Mouse (Mus musculus): ENCODE measurements around the gene Cx3cr1. TPM values are rescaled to one million over a fixed set of nuclear protein-coding genes. Genes with fewer than 3 reads are reported as not detected.

Gene Cx3cr1
- polyA plus RNA-seq, 1 experiment, result not detected

- H3K4me3 ChIP-seq, result no peak overlapping the region
- no peak overlapping the region for H3K4me2 ChIP-seq (ENCODE audit: low read depth)
- H3K36me3 ChIP-seq (ENCODE audit: control insufficient read depth, insufficient read depth), result no peaks in the 10 kb centered on the region
- H3K27me3 ChIP-seq (ENCODE audit: control insufficient read depth, insufficient read depth, insufficient read length), result no peaks in the 10 kb centered on the region
- peaks cover 10% of the 10 kb centered on the region for H3K79me2 ChIP-seq (ENCODE audit: control insufficient read depth, insufficient read depth)
- no peak overlapping the region for H3ac ChIP-seq (ENCODE audit: control insufficient read depth, insufficient read length)
- TF ChIP-seq TCF12 (IDR thresholded peaks at IDR 0.05; ENCODE audit: insufficient read depth, poor library complexity, severe bottlenecking), result no peak
- no peak for TF ChIP-seq TCF3 (IDR thresholded peaks at IDR 0.05; ENCODE audit: insufficient read length, low read depth)
- TF ChIP-seq MYOG (IDR thresholded peaks at IDR 0.05; ENCODE audit: control insufficient read depth in 1 of 3, insufficient read depth in 1 of 3, insufficient read length in 2 of 3, low read depth in 2 of 3), result no peak
- TF ChIP-seq SRF (IDR thresholded peaks at IDR 0.05; ENCODE audit: control insufficient read depth, insufficient read length, low read depth), result no peak
- TF ChIP-seq POLR2A (IDR thresholded peaks at IDR 0.05; ENCODE audit: insufficient read length, low read depth), result no peak
- TF ChIP-seq MAX (IDR thresholded peaks at IDR 0.05; ENCODE audit: low read depth), result no peak
- TF ChIP-seq REST (IDR thresholded peaks at IDR 0.05; ENCODE audit: insufficient read depth, insufficient read length), result no peak
- TF ChIP-seq USF1 (IDR thresholded peaks at IDR 0.05; ENCODE audit: low read depth), result no peak
- TF ChIP-seq MYOD1 (IDR thresholded peaks at IDR 0.05; ENCODE audit: control insufficient read depth in 1 of 3, insufficient read length in 2 of 3, low read depth in 2 of 3), result no peak
- no peak for TF ChIP-seq POLR2AphosphoS2 (IDR thresholded peaks at IDR 0.05; ENCODE audit: insufficient read length, low read depth)
- TF ChIP-seq E2F4 (IDR thresholded peaks at IDR 0.05; ENCODE audit: insufficient read depth), result no peak
- no peak for TF ChIP-seq CEBPB (IDR thresholded peaks at IDR 0.05; ENCODE audit: insufficient read depth, poor library complexity, severe bottlenecking)
These were observed 131.2 kb downstream of the Cx3cr1 start for GRCm38 (mm10) chr9:119938496-119938895.

GRCm38 (mm10) chr9:119937005-119937773 lies 132.5 kb downstream of the Cx3cr1 start, which contains the start of the genes Gorasp1 and Ttc21a:
Gene Gorasp1 (minus strand): TSS chr9:119937565.
Gene Ttc21a (plus strand): TSS chr9:119937606.
- TF ChIP-seq USF1 (IDR thresholded peaks at IDR 0.05; ENCODE audit: low read depth) (peak; percentile 97), CEBPB (IDR thresholded peaks at IDR 0.05; ENCODE audit: insufficient read depth, poor library complexity, severe bottlenecking) (no peak), POLR2A (IDR thresholded peaks at IDR 0.05; ENCODE audit: insufficient read length, low read depth) (peak; percentile 99), TCF3 (IDR thresholded peaks at IDR 0.05; ENCODE audit: insufficient read length, low read depth) (no peak), POLR2AphosphoS2 (IDR thresholded peaks at IDR 0.05; ENCODE audit: insufficient read length, low read depth) (peak; percentile 94), MYOG (IDR thresholded peaks at IDR 0.05; ENCODE audit: control insufficient read depth in 1 of 3, insufficient read depth in 1 of 3, insufficient read length in 2 of 3, low read depth in 2 of 3) (peak in 1 of 3 experiments; percentile 17)
- H3K36me3 ChIP-seq (ENCODE audit: control insufficient read depth, insufficient read depth), result no peaks in the 10 kb centered on the region
- H3K79me2 ChIP-seq (ENCODE audit: control insufficient read depth, insufficient read depth), result peaks cover 10% of the 10 kb centered on the region
- H3K4me3 ChIP-seq, result peak within 1 kb of the TSS; percentile 59
- peak within 1 kb of the TSS; percentile 72 for H3K4me2 ChIP-seq (ENCODE audit: low read depth)
- no peaks in the 10 kb centered on the region for H3K27me3 ChIP-seq (ENCODE audit: control insufficient read depth, insufficient read depth, insufficient read length)
- H3ac ChIP-seq (ENCODE audit: control insufficient read depth, insufficient read length), result peak within 1 kb of the TSS; percentile 51

- TF ChIP-seq MAX (IDR thresholded peaks at IDR 0.05; ENCODE audit: low read depth) (no peak), MYOD1 (IDR thresholded peaks at IDR 0.05; ENCODE audit: control insufficient read depth in 1 of 3, insufficient read length in 2 of 3, low read depth in 2 of 3) (no peak), USF1 (IDR thresholded peaks at IDR 0.05; ENCODE audit: low read depth) (no peak), TCF3 (IDR thresholded peaks at IDR 0.05; ENCODE audit: insufficient read length, low read depth) (no peak), POLR2A (IDR thresholded peaks at IDR 0.05; ENCODE audit: insufficient read length, low read depth) (no peak), TCF12 (IDR thresholded peaks at IDR 0.05; ENCODE audit: insufficient read depth, poor library complexity, severe bottlenecking) (no peak), MYOG (IDR thresholded peaks at IDR 0.05; ENCODE audit: control insufficient read depth in 1 of 3, insufficient read depth in 1 of 3, insufficient read length in 2 of 3, low read depth in 2 of 3) (no peak), POLR2AphosphoS2 (IDR thresholded peaks at IDR 0.05; ENCODE audit: insufficient read length, low read depth) (no peak), E2F4 (IDR thresholded peaks at IDR 0.05; ENCODE audit: insufficient read depth) (no peak), SRF (IDR thresholded peaks at IDR 0.05; ENCODE audit: control insufficient read depth, insufficient read length, low read depth) (no peak)
- peaks cover 10% of the 10 kb centered on the region for H3K79me2 ChIP-seq (ENCODE audit: control insufficient read depth, insufficient read depth)
- H3K4me2 ChIP-seq (ENCODE audit: low read depth), result no peak overlapping the region
- H3ac ChIP-seq (ENCODE audit: control insufficient read depth, insufficient read length), result no peak overlapping the region
- H3K4me3 ChIP-seq, result no peak overlapping the region
- H3K27me3 ChIP-seq (ENCODE audit: control insufficient read depth, insufficient read depth, insufficient read length), result no peaks in the 10 kb centered on the region
- no peaks in the 10 kb centered on the region for H3K36me3 ChIP-seq (ENCODE audit: control insufficient read depth, insufficient read depth)
These were observed 136.0 kb downstream of the Cx3cr1 start for GRCm38 (mm10) chr9:119933675-119934074.

GRCm38 (mm10) chr9:119932358-119932757 lies 137.3 kb downstream of the Cx3cr1 start:
- no peaks in the 10 kb centered on the region for H3K27me3 ChIP-seq (ENCODE audit: control insufficient read depth, insufficient read depth, insufficient read length)
- H3K36me3 ChIP-seq (ENCODE audit: control insufficient read depth, insufficient read depth), result no peaks in the 10 kb centered on the region
- H3ac ChIP-seq (ENCODE audit: control insufficient read depth, insufficient read length), result no peak overlapping the region
- H3K79me2 ChIP-seq (ENCODE audit: control insufficient read depth, insufficient read depth), result peaks cover 10% of the 10 kb centered on the region
- TF ChIP-seq REST (IDR thresholded peaks at IDR 0.05; ENCODE audit: insufficient read depth, insufficient read length), result no peak
- TF ChIP-seq MYOG (IDR thresholded peaks at IDR 0.05; ENCODE audit: control insufficient read depth in 1 of 3, insufficient read depth in 1 of 3, insufficient read length in 2 of 3, low read depth in 2 of 3), result no peak
- TF ChIP-seq SRF (IDR thresholded peaks at IDR 0.05; ENCODE audit: control insufficient read depth, insufficient read length, low read depth), result no peak
- no peak for TF ChIP-seq MAX (IDR thresholded peaks at IDR 0.05; ENCODE audit: low read depth)
- TF ChIP-seq POLR2AphosphoS2 (IDR thresholded peaks at IDR 0.05; ENCODE audit: insufficient read length, low read depth), result peak; percentile 46
- TF ChIP-seq POLR2A (IDR thresholded peaks at IDR 0.05; ENCODE audit: insufficient read length, low read depth), result no peak
- no peak for TF ChIP-seq USF1 (IDR thresholded peaks at IDR 0.05; ENCODE audit: low read depth)
- H3K4me2 ChIP-seq (ENCODE audit: low read depth), result no peak overlapping the region
- H3K4me3 ChIP-seq, result no peak overlapping the region
